Mouse (Mus musculus): ENCODE results near the gene Tnfaip8l1. TPM values are rescaled to one million over a fixed set of nuclear protein-coding genes. Genes with fewer than 3 reads are reported as not detected.

Tnfaip8l1 gene
- polyA plus RNA-seq, 1 experiment from 2014 or later: 2.7 TPM

GRCm38 (mm10) chr17:56207963-56208530 lies 45.8 kb downstream of the Tnfaip8l1 start:
- Histone ChIP-seq H3K9me3 (replicated peaks) (no peaks in the 10 kb centered on the region), H3K9ac (no peak overlapping the region), H3K27me3 (no peaks in the 10 kb centered on the region), H3K36me3 (peaks cover 86% of the 10 kb centered on the region), H3K4me1 (replicated peaks) (peaks cover 41% of the 10 kb centered on the region), H3K27ac (no peak overlapping the region), H3K4me3 (replicated peaks) (no peak overlapping the region), H3K4me2 (no peak overlapping the region)
- no peak for DNase-seq
- no peak for ATAC-seq (ENCODE audit: low read depth)
- WGBS (ENCODE audit: insufficient replicate concordance): 78% methylated on average over 9 of the region's 9 CpGs

GRCm38 (mm10) chr17:56208821-56209220 lies 46.5 kb downstream of the Tnfaip8l1 start:
- H3K27me3 ChIP-seq: no peaks in the 10 kb centered on the region
- no peak overlapping the region for H3K4me2 ChIP-seq
- H3K27ac ChIP-seq: no peak overlapping the region
- ATAC-seq (ENCODE audit: low read depth) (no peak), DNase-seq (no peak)
- H3K36me3 ChIP-seq: peaks cover 78% of the 10 kb centered on the region
- peaks cover 42% of the 10 kb centered on the region for H3K4me1 ChIP-seq (replicated peaks)
- no peak overlapping the region for H3K4me3 ChIP-seq (replicated peaks)
- no peak overlapping the region for H3K9ac ChIP-seq
- H3K9me3 ChIP-seq (replicated peaks): no peaks in the 10 kb centered on the region
- 80% methylated on average over 3 of the region's 3 CpGs for WGBS (ENCODE audit: insufficient replicate concordance)

- no peak for ATAC-seq (ENCODE audit: low read depth)
- no peak overlapping the region for H3K4me3 ChIP-seq (replicated peaks)
- WGBS (ENCODE audit: insufficient replicate concordance): 60% methylated on average over 2 of the region's 2 CpGs
Observed at GRCm38 (mm10) chr17:56211090-56211489, 48.8 kb downstream of the Tnfaip8l1 start.

GRCm38 (mm10) chr17:56212676-56213075 lies 50.4 kb downstream of the Tnfaip8l1 start:
- Histone ChIP-seq H3K27me3 (no peaks in the 10 kb centered on the region), H3K4me1 (replicated peaks) (peaks cover 51% of the 10 kb centered on the region), H3K36me3 (peaks cover 44% of the 10 kb centered on the region), H3K27ac (peak overlapping the region; percentile 73), H3K4me3 (replicated peaks) (no peak overlapping the region), H3K4me2 (no peak overlapping the region; the same call in 1 of the 2 replicates), H3K9ac (no peak overlapping the region), H3K9me3 (replicated peaks) (no peaks in the 10 kb centered on the region)
- DNase-seq (no peak), ATAC-seq (ENCODE audit: low read depth) (peak; percentile 57)
- 34% methylated on average over 6 of the region's 6 CpGs for WGBS (ENCODE audit: insufficient replicate concordance)

More at GRCm38 (mm10) chr17:56211090-56211489, 48.8 kb downstream of the Tnfaip8l1 start:
- no peak overlapping the region for H3K9ac ChIP-seq
- H3K27ac ChIP-seq: no peak overlapping the region
- H3K4me1 ChIP-seq (replicated peaks): peaks cover 45% of the 10 kb centered on the region
- H3K9me3 ChIP-seq (replicated peaks): no peaks in the 10 kb centered on the region
- no peak overlapping the region for H3K4me2 ChIP-seq
- no peak for DNase-seq
- peaks cover 59% of the 10 kb centered on the region for H3K36me3 ChIP-seq
- H3K27me3 ChIP-seq: no peaks in the 10 kb centered on the region

- Histone ChIP-seq H3K4me3 (replicated peaks) (no peak overlapping the region), H3K36me3 (peaks cover 33% of the 10 kb centered on the region), H3K4me2 (no peak overlapping the region), H3K4me1 (replicated peaks) (peaks cover 51% of the 10 kb centered on the region), H3K9ac (no peak overlapping the region), H3K27me3 (no peaks in the 10 kb centered on the region), H3K27ac (no peak overlapping the region), H3K9me3 (replicated peaks) (no peaks in the 10 kb centered on the region)
- ATAC-seq (ENCODE audit: low read depth) (no peak), DNase-seq (no peak)
- WGBS (ENCODE audit: insufficient replicate concordance): 70% methylated on average over 1 of the region's 1 CpGs
Observed at GRCm38 (mm10) chr17:56214229-56214628, 52.0 kb downstream of the Tnfaip8l1 start.

- Histone ChIP-seq H3K4me2 (peak overlapping the region; percentile 83), H3K27me3 (no peaks in the 10 kb centered on the region), H3K4me3 (replicated peaks) (peak overlapping the region; percentile 86), H3K4me1 (replicated peaks) (peaks cover 49% of the 10 kb centered on the region), H3K27ac (no peak overlapping the region), H3K9me3 (replicated peaks) (no peaks in the 10 kb centered on the region), H3K9ac (peak overlapping the region; percentile 93), H3K36me3 (0 out of 2 replicates have a peak, but pooled peaks cover 4% of the 10 kb centered on the region)
- no peak for DNase-seq
- ATAC-seq (ENCODE audit: low read depth): no peak
- WGBS (ENCODE audit: insufficient replicate concordance): 63% methylated on average over 13 of the region's 13 CpGs
Observed at GRCm38 (mm10) chr17:56217670-56218069, 55.4 kb downstream of the Tnfaip8l1 start.

- peak; percentile 85 for DNase-seq
- peak within 1 kb of the TSS; percentile 89 for H3K27ac ChIP-seq
- no peaks in the 10 kb centered on the region for H3K9me3 ChIP-seq (replicated peaks)
- H3K4me2 ChIP-seq: peak within 1 kb of the TSS; percentile 83
- 0 out of 2 replicates have a peak, but pooled peaks cover 4% of the 10 kb centered on the region for H3K36me3 ChIP-seq
- ATAC-seq (ENCODE audit: low read depth): peak; percentile 94
- H3K27me3 ChIP-seq: no peaks in the 10 kb centered on the region
- H3K4me3 ChIP-seq (replicated peaks): peak within 1 kb of the TSS; percentile 86
- peak within 1 kb of the TSS; percentile 93 for H3K9ac ChIP-seq
- peaks cover 43% of the 10 kb centered on the region for H3K4me1 ChIP-seq (replicated peaks)
- WGBS (ENCODE audit: insufficient replicate concordance): under 1% methylated on average over 75 of the region's 78 CpGs
Observed at GRCm38 (mm10) chr17:56218377-56219191, 56.3 kb downstream of the Tnfaip8l1 start, which contains the start of gene Dpp9. Gene Dpp9 (minus strand): TSS chr17:56218905.

GRCm38 (mm10) chr17:56219251-56219650 lies 57.0 kb downstream of the Tnfaip8l1 start:
- Histone ChIP-seq H3K4me3 (replicated peaks) (peak overlapping the region; percentile 86), H3K27ac (peak overlapping the region; percentile 89), H3K36me3 (0 out of 2 replicates have a peak, but pooled peaks cover 4% of the 10 kb centered on the region), H3K4me1 (replicated peaks) (peaks cover 39% of the 10 kb centered on the region), H3K4me2 (peak overlapping the region; percentile 83), H3K9ac (peak overlapping the region; percentile 93), H3K27me3 (no peaks in the 10 kb centered on the region), H3K9me3 (replicated peaks) (no peaks in the 10 kb centered on the region)
- DNase-seq (no peak), ATAC-seq (ENCODE audit: low read depth) (no peak)
- WGBS (ENCODE audit: insufficient replicate concordance): 30% methylated on average over 12 of the region's 12 CpGs

GRCm38 (mm10) chr17:56219805-56220204 lies 57.5 kb downstream of the Tnfaip8l1 start:
- no peaks in the 10 kb centered on the region for H3K9me3 ChIP-seq (replicated peaks)
- ATAC-seq (ENCODE audit: low read depth) (no peak), DNase-seq (no peak)
- 36% methylated on average over 3 of the region's 3 CpGs for WGBS (ENCODE audit: insufficient replicate concordance)
- H3K27me3 ChIP-seq: no peaks in the 10 kb centered on the region
- H3K4me1 ChIP-seq (replicated peaks): peaks cover 40% of the 10 kb centered on the region
- H3K36me3 ChIP-seq: 0 out of 2 replicates have a peak, but pooled peaks cover 4% of the 10 kb centered on the region
- H3K4me2 ChIP-seq: peak overlapping the region; percentile 83
- H3K4me3 ChIP-seq (replicated peaks): no peak overlapping the region
- H3K27ac ChIP-seq: peak overlapping the region; percentile 89
- no peak overlapping the region for H3K9ac ChIP-seq
